Mouse (Mus musculus) midbrain, embryonic 15.5 days (tissue): ENCODE data around the gene Lrrc41. TPM values are rescaled to one million over a fixed set of nuclear protein-coding genes. Genes with fewer than 3 reads are reported as not detected.

Source experiments
- ATAC-seq: fragments of 200-750 bp; cut with Nextera tagmentation; replicated peaks from 2 replicates; pipeline ENCODE4 v1.8.0; 2017; ENCODE audit warnings: moderate TSS enrichment
- H3K27ac ChIP-seq: fragments of 300-500 bp; sonication (generic); 2 replicates; pipeline ENCODE4 v1.5.1; 2015; ENCODE audit warnings: mild to moderate bottlenecking, inconsistent platforms
- H3K27me3 ChIP-seq: fragments of 300-500 bp; sonication (generic); replicated peaks from 2 replicates; pipeline ENCODE4 v1.6.1; 2015; ENCODE audit warnings: inconsistent platforms
- H3K36me3 ChIP-seq: fragments of 300-500 bp; sonication (generic); replicated peaks from 2 replicates; pipeline ENCODE4 v1.6.1; 2015; ENCODE audit warnings: inconsistent platforms
- H3K4me1 ChIP-seq: fragments of 300-500 bp; sonication (generic); 2 replicates; pipeline ENCODE4 v1.6.1; 2015; ENCODE audit warnings: inconsistent platforms
- H3K4me2 ChIP-seq: fragments of 300-500 bp; sonication (generic); 2 replicates; pipeline ENCODE4 v1.6.1; 2015; ENCODE audit warnings: inconsistent platforms, mild to moderate bottlenecking, moderate library complexity
- H3K4me3 ChIP-seq: fragments of 300-500 bp; sonication (generic); 2 replicates; pipeline ENCODE4 v1.5.1; 2015; ENCODE audit warnings: mild to moderate bottlenecking, inconsistent platforms
- H3K9ac ChIP-seq: fragments of 300-500 bp; sonication (generic); 2 replicates; pipeline ENCODE4 v1.6.1; 2015; ENCODE audit warnings: mild to moderate bottlenecking, inconsistent platforms
- H3K9me3 ChIP-seq: fragments of 300-500 bp; sonication (generic); 2 replicates; pipeline ENCODE4 v1.6.1; 2016; ENCODE audit warnings: inconsistent platforms
- WGBS: fragments of 180-500 bp; shearing (Covaris S2); methylation state at CpG from one replicate; pipeline ENCODE4 v1.1.7; 2015; ENCODE audit warnings: mixed read lengths; 5-methylcytosine and 5-hydroxymethylcytosine counted together
- polyA plus RNA-seq: library from polyadenylated mRNA; unstranded; fragments of >200 nt; fragmentation: Nextera tagmentation; extraction: Ambion mirVana; gene quantifications from 2 replicates; pipeline ENCODE4 v1.2.1, GENCODE M21; 2015

Lrrc41 gene
- polyA plus RNA-seq, 1 experiment from 2014 or later: 74.5 TPM

DNA sequence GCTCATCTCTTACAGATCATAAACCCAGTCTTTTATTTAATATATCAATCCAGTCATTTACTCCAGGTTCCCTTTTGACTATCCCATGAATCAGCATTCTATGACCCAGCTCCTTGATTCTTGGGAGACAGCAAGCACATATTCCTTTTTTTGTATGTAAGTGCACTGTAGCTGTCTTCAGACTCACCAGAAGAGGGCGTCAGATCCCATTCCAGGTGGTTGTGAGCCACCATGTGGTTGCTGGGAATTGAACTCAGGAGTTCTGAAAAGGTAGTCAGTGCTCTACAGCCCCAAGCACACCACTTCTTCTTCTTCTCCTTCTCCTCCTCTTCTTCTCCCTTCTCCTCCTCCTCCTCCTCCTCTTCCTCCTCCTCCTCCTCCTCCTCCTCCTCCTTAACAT is 17.5 kb upstream of the Lrrc41 start:
- H3K4me3 ChIP-seq: no peak overlapping the region
- H3K27me3 ChIP-seq: no peaks in the 10 kb centered on the region
- no peak overlapping the region for H3K27ac ChIP-seq
- WGBS: 0% methylated on average over 1 of the region's 1 CpGs
- no peak for ATAC-seq
- H3K9me3 ChIP-seq: no peaks in the 10 kb centered on the region
- peaks cover 13% of the 10 kb centered on the region; the same call in 1 of the 2 replicates for H3K4me1 ChIP-seq
- no peak overlapping the region for H3K9ac ChIP-seq
- H3K4me2 ChIP-seq: no peak overlapping the region
- H3K36me3 ChIP-seq: no peaks in the 10 kb centered on the region

DNA sequence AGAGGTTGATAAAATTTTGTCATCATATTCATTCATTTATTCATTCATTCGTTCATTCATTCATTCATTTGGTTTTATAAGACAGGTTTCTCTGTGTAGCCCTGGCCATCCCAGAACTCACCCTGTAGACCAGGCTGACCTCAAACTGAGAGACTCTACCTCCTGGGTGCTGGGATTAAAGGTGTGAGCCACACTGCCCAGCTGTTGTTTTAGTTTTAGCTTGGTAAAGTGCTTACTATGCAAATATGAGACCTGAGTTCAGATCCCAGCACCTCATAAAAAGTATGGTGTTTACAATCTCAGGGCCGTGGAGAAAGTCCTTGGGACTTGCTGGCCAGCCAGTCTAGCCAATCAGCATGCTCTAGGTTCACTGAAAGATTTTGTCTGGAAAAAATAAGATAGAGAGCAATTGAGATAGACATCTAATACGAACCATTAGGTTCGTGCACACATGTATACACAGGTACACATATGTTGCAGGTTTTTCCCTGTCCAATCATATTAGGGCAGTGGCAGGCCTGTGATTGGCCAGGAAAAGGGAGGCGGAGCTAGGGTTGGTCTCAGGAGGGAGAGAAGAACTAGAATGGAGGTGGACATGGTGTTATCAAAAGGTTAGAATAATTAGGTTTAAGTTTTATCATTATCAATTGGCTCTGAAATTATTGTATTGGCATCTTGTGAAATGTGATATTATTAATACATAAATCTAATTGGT is 15.9 kb upstream of the Lrrc41 start:
- H3K27ac ChIP-seq: no peak overlapping the region
- no peaks in the 10 kb centered on the region for H3K27me3 ChIP-seq
- no peaks in the 10 kb centered on the region for H3K36me3 ChIP-seq

DNA sequence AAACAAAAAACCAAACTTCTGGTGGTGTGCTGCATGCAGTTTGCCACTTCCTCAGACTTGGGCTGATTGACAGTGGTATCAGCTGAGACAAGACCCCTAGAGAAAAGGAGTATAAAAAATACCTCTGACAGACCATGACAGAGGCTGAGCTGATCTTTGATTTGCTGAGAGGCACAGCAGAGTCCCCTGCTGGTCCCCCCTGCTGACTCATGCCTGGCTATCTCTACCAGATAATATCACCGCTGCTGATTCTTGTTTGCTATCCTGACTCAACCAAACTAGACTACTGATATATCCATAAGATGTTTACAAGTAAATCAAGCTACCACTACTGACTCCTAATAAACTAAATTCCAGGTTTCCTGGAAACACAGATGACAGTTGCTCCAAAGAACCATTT is 11.2 kb upstream of the Lrrc41 start:
- H3K4me2 ChIP-seq: no peak overlapping the region
- ATAC-seq: no peak
- H3K4me3 ChIP-seq: no peak overlapping the region
- no peaks in the 10 kb centered on the region for H3K4me1 ChIP-seq
- H3K9ac ChIP-seq: no peak overlapping the region
- H3K27ac ChIP-seq: no peak overlapping the region
- no peaks in the 10 kb centered on the region for H3K9me3 ChIP-seq
- H3K27me3 ChIP-seq: no peaks in the 10 kb centered on the region
- WGBS: 34% methylated on average over 1 of the region's 1 CpGs
- H3K36me3 ChIP-seq: peaks cover 9% of the 10 kb centered on the region

More for the DNA sequence above, 15.9 kb upstream of the Lrrc41 start:
- H3K9ac ChIP-seq: no peak overlapping the region
- WGBS: 82% methylated on average over 5 of the region's 5 CpGs
- H3K4me1 ChIP-seq: peaks cover 4% of the 10 kb centered on the region; the same call in 1 of the 2 replicates
- H3K4me2 ChIP-seq: no peak overlapping the region
- no peak overlapping the region for H3K4me3 ChIP-seq
- no peaks in the 10 kb centered on the region for H3K9me3 ChIP-seq
- ATAC-seq: no peak

DNA sequence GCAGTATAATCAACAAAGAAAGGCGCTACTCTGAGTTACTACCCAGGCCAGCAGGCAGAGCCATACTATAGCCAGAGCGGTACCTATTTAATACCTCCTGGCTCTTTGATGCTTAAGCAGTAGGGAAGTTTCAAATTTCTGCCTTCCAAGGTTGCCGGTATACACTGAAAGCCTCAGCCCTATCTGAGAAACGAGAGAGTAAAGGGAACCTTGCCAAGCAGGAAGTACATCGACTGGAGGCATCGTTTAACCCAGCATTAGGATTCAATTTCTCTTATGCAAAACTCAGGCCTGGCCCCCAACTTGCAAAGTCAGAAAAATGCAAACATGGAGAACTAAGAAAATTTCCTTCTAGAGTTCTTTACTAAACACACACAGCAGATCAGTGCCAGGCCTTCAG is 5.0 kb upstream of the Lrrc41 start:
- H3K9ac ChIP-seq: no peak overlapping the region

GRCm38 (mm10) chr4:116073146-116073545 is 1.9 kb upstream of the Lrrc41 start:
- peaks cover 10% of the 10 kb centered on the region; the same call in 1 of the 2 replicates for H3K36me3 ChIP-seq
- H3K27me3 ChIP-seq: no peaks in the 10 kb centered on the region
- H3K27ac ChIP-seq: no peak overlapping the region
- no peak overlapping the region for H3K4me3 ChIP-seq
- H3K4me2 ChIP-seq: peak overlapping the region; percentile 3; the same call in 1 of the 2 replicates
- WGBS: 60% methylated on average over 4 of the region's 4 CpGs
- H3K4me1 ChIP-seq: peaks cover 37% of the 10 kb centered on the region
- no peak for ATAC-seq
- H3K9me3 ChIP-seq: no peaks in the 10 kb centered on the region
- no peak overlapping the region; the same call in 1 of the 2 replicates for H3K9ac ChIP-seq

More for the DNA sequence above, 5.0 kb upstream of the Lrrc41 start:
- Histone ChIP-seq H3K4me3 (no peak overlapping the region), H3K4me1 (peaks cover 22% of the 10 kb centered on the region), H3K27ac (no peak overlapping the region), H3K9me3 (no peaks in the 10 kb centered on the region), H3K27me3 (no peaks in the 10 kb centered on the region), H3K36me3 (peaks cover 14% of the 10 kb centered on the region), H3K4me2 (no peak overlapping the region)
- 89% methylated on average over 6 of the region's 6 CpGs for WGBS
- no peak for ATAC-seq

GRCm38 (mm10) chr4:116074145-116074675 is 859 bp upstream of the Lrrc41 start:
- ATAC-seq: no peak
- peak overlapping the region; percentile 88 for H3K4me3 ChIP-seq
- no peaks in the 10 kb centered on the region for H3K27me3 ChIP-seq
- H3K27ac ChIP-seq: peak overlapping the region; percentile 95; the same call in 1 of the 2 replicates
- 2% methylated on average over 8 of the region's 8 CpGs for WGBS
- peaks cover 3% of the 10 kb centered on the region; the same call in 1 of the 2 replicates for H3K36me3 ChIP-seq
- peak overlapping the region; percentile 80 for H3K4me2 ChIP-seq
- peak overlapping the region; percentile 95 for H3K9ac ChIP-seq
- H3K9me3 ChIP-seq: no peaks in the 10 kb centered on the region
- H3K4me1 ChIP-seq: peaks cover 37% of the 10 kb centered on the region

DNA sequence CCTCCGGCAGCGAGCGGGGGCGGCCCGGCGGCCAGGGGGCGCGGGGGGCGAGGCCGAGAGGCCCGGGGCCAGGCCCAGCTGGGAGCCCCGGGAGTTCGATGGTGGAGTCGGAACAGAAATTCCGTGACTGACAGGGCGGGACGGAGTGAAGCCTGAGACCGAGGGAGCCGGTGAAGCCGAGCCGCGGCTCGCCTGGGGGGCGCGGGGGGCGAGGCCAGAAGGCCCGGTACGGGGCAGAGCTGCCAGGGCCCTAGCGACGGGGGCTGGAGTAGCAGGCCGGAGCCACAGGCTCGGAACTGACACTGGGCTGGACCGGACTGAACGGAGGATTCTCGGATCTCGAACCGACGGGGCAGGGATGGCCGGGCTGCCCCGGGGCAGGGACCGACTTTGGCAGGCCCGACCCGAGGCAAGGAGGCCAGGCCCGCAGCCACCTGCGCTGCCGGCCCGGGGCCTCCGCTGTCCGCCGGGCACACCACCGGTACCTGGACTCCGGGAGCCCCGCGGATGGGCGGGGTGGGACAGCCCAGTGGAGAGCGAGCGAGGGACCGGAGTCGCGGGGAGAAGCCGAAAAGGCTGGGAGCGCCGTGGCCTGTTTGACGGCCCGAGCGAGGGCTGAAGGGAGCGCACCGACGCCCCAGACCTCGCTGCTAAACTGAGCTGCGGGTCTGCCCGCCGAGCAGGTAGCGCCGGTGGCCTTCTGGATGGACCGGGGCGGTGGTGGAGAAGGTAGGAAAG is 731 bp downstream of the Lrrc41 start:
- Histone ChIP-seq H3K4me1 (peaks cover 37% of the 10 kb centered on the region), H3K27ac (peak overlapping the region; percentile 95), H3K4me2 (peak overlapping the region; percentile 80), H3K4me3 (peak overlapping the region; percentile 88), H3K36me3 (peaks cover 5% of the 10 kb centered on the region), H3K27me3 (no peaks in the 10 kb centered on the region), H3K9me3 (no peaks in the 10 kb centered on the region), H3K9ac (peak overlapping the region; percentile 95)
- under 1% methylated on average over 76 of the region's 77 CpGs for WGBS
- peak; percentile 80 for ATAC-seq

GRCm38 (mm10) chr4:116076369-116077231 is 1.5 kb downstream of the Lrrc41 start:
- Histone ChIP-seq H3K4me1 (peaks cover 37% of the 10 kb centered on the region), H3K4me2 (peak overlapping the region; percentile 80), H3K9me3 (no peaks in the 10 kb centered on the region), H3K36me3 (peaks cover 13% of the 10 kb centered on the region), H3K4me3 (peak overlapping the region; percentile 88), H3K9ac (peak overlapping the region; percentile 95), H3K27me3 (no peaks in the 10 kb centered on the region), H3K27ac (peak overlapping the region; percentile 95)
- peak; percentile 26 for ATAC-seq
- 2% methylated on average over 37 of the region's 37 CpGs for WGBS

- Histone ChIP-seq H3K9me3 (no peaks in the 10 kb centered on the region), H3K27ac (no peak overlapping the region; the same call in 1 of the 2 replicates), H3K9ac (peak overlapping the region; percentile 95), H3K36me3 (peaks cover 16% of the 10 kb centered on the region), H3K4me1 (peaks cover 33% of the 10 kb centered on the region), H3K4me2 (peak overlapping the region; percentile 80), H3K27me3 (no peaks in the 10 kb centered on the region), H3K4me3 (peak overlapping the region; percentile 88)
- 61% methylated on average over 3 of the region's 3 CpGs for WGBS
- no peak for ATAC-seq
Observed at GRCm38 (mm10) chr4:116077240-116078095, 2.4 kb downstream of the Lrrc41 start.

GRCm38 (mm10) chr4:116088510-116089249 is 13.6 kb downstream of the Lrrc41 start:
- Histone ChIP-seq H3K27me3 (no peaks in the 10 kb centered on the region), H3K4me3 (no peak overlapping the region), H3K27ac (no peak overlapping the region), H3K4me1 (no peaks in the 10 kb centered on the region), H3K9ac (no peak overlapping the region), H3K4me2 (no peak overlapping the region), H3K36me3 (peaks cover 58% of the 10 kb centered on the region), H3K9me3 (no peaks in the 10 kb centered on the region)
- 90% methylated on average over 23 of the region's 23 CpGs for WGBS
- no peak for ATAC-seq
